Mouse (Mus musculus) ES-Bruce4 (cell line): Measurements from ENCODE around the gene Agmat.

Experiments
- CTCF ChIP-seq: IDR thresholded peaks from one replicate; pipeline ENCODE4 v1.8.1; 2011; ENCODE audit warnings: low read depth, low read length
- POLR2A ChIP-seq: IDR thresholded peaks from one replicate; pipeline ENCODE4 v1.8.1; 2011; ENCODE audit warnings: low read length; ENCODE audit not compliant: insufficient read depth

DNA sequence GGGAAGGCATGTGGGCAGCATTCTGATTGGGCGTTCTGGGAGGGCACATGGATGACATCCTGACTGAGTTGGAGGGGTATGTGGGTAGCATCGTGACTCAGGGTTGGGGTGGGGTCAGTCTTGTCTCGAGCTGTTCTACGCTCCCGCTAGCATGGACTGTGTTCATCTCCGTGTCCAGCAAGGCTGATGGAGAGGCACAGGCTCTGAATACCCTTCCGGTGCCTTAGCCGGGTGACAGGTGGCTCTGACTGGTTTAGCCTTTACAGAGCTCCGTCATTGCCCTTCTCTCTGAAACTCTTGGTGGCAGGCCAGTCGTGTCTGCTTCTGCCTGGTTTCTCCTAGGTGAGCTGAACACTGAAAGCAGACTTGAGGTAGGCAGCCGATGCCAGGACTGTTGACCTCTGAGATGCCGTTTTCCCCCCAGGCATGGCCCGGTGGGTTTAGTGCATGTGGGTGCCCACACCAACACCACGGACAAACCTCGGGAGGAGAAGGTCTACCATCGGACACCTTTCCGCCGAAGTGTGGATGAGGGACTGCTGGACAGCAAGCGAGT lies 9.0 kb downstream of the Agmat start:
- TF ChIP-seq CTCF: no peak
- TF ChIP-seq POLR2A: no peak
